Mouse (Mus musculus): Measurements from ENCODE around the gene Tbc1d10c.

Gene Tbc1d10c

DNA sequence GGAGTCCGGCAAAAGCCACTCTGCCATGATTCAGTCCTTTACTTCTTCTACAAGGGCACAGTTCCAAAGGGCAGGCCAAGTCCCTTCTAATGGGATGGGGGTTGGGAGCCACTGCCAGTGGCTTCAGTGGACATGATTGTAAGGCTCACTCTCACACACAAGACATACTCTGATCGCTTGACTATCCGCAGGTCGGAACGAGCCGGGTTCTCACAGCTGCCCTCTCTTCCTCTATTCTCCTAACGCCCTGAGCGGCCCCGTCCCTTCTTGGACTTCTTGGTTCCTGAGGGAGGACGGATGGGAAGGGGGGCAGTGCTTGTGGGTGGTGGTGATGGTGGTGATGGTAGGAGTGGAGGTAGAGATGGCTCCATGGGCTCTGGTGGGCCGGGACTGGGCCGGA is 34.3 kb downstream of the Tbc1d10c start:
- DNase-seq: no peak

DNA sequence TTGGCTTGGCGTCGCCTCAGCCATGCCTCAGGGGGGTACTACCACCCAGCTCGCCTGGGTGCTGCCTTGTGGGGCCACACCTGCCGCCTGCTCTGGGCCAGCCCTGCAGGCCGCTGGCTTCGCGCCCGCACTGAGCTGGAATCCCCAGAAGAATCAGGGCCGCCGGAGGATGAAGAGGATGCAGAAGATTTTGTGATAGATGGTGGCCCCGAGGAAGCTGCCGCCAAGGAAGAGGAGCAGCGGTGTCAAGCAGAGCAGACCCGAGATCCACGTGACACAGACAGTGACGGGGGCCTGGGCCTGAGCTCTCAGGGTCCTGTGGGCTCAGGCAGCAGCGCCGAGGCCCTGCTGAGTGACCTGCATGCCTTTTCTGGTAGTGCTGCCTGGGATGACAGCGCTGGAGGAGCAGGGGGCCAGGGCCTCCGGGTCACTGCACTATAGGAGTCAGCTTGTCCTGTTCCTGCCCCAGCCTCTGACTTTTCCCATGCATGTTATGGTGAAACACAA is 35.0 kb downstream of the Tbc1d10c start:
- DNase-seq: no peak

DNA sequence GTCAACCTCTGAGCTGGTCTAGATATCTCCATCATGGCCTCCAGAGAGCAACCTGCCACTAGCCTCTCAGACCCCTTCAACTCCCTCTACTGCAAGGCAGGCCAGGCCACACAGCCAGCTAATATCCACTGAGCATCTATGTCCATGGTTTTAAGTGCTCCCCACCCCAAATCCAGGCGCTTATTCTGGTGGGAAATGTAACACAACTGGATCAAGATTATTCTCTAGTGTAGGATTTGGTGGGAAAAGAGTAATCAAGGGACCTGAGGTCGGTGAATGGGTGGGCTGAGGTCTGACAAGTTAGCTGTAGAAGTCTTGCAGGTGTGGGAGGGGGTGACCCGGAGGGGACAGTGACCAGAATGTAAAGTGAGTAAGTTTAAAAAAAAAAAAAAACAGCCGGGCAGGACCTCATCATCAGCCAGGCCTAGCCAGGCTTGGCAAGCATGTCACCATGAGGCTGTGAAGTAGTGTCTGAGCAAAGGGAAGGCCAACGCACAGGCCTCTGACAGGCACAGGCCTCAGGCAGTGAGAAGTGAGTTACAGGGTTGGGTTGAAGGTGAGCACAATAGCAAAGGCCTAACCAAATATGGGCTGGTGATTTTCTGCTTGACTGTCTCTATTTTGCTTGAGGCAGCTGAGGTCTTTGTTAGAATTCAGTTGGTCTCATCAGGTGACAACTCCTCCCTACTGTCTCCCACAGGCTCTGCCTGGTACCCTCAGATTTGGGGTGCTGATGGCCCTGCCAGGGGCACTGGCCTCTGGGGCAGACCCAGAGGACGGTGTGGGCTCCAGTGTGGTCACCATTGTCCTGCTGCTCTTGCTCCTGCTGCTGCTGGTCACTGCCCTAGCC is 35.6 kb downstream of the Tbc1d10c start:
- no peak for DNase-seq

DNA sequence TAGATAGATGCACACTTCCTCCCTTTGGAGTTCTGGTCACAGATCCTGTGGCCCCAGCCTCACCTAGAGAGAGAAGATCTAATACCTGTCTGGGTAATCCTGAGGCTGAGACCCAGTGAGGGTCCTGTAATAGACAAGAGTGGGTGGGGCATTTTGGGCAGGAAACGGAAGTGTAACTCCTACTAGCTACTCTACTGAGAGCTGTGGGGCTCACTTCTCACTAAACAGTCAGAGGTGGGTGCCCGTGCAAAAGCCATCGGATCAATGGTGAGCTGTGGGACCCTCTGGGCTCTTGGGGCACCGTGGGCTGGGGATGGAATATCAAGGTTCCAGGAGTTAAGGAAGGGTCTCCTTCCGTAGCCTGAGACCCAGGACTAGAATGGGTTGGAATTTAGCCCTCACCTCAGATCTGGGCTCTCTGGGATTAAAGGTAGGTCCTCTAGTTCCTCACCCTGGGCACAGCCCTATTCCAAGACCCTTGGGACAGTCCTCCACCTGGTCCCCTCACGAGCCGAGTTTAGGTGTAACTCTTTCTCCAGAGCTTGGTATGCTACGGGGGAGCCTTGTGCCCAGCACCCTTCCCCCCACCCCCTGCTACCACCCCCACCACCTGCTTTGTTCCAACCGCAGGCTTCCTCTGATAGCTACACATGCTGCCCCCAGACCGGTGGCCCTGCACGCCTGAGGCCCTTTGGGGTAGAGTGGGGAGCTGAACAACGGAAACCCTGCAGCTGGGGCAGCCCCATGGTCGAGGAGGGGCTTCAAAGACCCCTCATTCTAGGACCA is 36.5 kb downstream of the Tbc1d10c start:
- peak in 1 of 2 experiments; percentile 27 for DNase-seq

DNA sequence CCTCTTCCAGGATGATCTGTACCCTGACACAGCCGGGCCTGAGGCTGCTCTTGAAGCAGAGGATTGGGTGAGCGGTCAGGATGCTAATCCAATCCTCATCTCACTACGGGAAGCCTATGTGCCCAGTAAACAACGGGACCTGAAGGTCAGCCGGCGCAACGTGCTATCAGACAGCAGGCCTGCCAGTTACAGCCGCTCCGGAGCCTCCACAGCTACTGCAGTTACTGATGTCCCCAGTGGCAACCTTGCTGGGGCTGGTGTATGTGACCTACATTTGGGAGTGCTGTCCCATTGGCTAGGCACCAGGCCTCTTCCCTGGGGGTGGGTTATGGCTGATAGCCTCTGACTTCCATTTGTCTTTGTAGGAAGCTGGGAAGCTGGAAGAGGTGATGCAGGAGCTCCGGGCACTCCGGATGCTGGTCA is 37.8 kb downstream of the Tbc1d10c start, which contains the start of gene Ptprcap:
Ptprcap (plus strand) TSS at position 373 of the 423 bp plus-strand sequence.
- no peak for DNase-seq

DNA sequence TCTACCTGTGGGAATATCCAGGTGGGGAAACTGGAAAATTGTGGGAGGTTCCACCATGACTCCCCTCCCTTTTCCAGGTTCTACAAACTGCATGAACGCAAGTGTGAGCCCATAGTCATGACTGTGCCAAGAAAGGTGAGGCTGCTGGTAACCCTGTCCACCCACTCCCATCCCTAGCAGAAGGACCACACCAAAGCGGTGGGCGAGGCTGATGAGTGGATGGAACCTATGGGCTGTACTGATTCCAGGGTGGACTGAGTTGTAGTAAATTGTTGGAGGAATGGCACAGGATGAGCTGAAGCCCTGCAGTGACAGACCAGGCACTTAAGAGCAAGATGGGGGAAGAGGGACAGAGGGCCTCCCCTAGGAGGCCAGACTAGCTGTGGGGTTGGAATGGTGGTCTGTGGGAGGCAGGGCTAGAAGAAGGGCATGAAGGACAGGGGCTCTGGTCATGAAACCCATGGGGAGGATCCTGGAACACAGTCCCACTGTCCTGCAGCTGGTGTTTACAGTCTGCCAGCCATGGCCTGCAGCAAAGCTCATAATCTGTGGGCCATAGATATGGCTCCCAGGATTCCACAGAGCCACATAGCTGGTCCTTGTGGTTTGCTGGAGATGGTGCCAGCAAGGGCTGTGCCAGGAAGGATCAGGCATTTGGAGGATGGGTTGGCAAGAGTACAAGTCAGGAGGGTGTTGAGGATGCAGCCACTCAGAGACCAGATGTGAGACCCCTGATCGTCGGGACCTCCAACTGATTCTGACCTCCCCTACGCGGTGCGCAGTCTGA is 38.4 kb downstream of the Tbc1d10c start:
- DNase-seq: no peak

DNA sequence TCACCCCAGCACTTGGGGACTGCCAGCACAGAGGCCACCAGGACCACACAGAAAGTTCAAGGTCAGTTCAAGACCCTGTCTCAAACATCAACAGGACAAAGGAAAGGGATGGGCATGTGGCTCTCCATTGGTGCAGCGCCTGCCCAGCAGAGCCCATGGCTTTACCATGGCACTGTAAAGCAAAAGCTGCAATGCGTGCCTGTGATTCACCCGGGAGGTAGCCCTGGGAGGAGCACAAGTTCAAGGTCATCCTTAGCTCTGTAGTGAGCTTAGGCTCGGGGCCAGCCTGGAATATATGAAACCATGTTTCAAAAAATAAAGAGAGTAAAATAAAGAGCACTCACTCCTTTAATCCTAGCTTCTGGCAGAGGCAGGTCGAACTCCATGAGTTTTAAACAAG is 39.2 kb downstream of the Tbc1d10c start:
- DNase-seq: no peak

- no peak for DNase-seq
These were observed 39.6 kb downstream of the Tbc1d10c start for GRCm38 (mm10) chr19:4151488-4151860.

- no peak for DNase-seq
These were observed 40.3 kb downstream of the Tbc1d10c start for GRCm38 (mm10) chr19:4150567-4151487.

DNA sequence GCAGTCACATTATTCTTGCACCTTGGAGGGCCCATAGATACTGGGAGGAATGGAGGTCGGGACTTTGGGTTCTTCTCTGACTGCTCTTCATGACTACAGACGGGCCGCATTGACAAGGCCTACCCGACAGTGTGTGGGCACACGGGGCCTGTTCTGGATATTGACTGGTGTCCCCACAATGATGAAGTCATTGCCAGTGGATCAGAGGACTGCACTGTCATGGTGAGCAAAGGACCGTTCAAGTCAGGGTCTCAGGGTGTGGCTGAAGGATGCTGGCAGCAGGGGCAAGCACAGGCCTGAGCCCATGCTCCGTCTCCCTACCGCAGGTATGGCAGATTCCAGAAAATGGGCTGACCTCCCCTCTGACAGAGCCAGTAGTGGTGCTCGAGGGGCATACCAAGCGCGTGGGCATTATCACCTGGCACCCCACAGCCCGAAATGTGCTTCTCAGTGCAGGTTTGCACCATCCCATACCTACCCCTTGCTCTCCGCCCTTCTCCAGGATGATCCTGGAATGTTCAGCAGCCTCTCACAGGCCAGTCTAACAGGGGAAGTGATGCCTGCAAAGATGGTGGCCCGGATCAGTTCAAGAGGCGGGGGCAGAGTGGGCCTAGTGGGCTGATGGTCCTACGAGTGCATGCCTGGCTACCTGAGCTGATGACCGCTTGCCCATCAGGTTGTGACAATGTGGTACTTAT is 41.2 kb downstream of the Tbc1d10c start:
- DNase-seq: no peak

DNA sequence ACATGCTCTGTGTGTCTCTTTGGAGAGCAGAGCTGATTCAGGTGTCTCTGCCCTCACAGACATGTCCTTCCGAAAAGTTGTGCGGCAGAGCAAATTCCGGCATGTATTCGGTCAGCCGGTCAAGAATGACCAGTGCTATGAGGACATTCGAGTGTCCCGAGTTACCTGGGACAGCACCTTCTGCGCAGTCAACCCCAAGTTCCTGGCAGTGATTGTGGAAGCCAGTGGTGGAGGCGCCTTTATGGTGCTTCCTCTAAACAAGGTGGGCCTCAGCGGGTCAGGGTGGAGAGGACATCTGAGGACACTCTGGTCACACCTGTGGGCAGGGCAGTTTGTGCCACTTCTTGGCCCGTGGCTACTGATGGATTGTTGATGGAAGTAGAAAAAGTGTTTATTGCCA is 41.8 kb downstream of the Tbc1d10c start:
- DNase-seq: no peak

DNA sequence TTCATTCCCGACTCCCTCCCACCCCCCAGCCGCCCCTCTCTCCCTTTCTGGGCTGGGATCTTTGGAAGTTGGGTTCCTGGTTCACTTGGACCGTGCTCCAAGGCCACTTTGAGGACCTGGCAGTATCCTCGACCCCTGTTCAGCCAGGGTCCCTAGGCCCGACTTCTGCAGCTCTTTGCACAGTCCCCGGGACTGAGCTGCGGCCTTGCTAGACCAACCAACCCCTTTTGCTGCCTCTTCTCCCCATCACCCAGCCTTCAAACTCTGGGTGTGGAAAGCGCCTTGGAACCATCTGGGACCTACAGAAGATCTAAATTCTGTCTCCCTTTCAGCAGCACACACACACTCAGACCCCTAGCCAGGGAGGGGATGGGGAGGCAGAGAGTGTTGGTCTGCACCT is 42.3 kb downstream of the Tbc1d10c start:
- DNase-seq: no peak

DNA sequence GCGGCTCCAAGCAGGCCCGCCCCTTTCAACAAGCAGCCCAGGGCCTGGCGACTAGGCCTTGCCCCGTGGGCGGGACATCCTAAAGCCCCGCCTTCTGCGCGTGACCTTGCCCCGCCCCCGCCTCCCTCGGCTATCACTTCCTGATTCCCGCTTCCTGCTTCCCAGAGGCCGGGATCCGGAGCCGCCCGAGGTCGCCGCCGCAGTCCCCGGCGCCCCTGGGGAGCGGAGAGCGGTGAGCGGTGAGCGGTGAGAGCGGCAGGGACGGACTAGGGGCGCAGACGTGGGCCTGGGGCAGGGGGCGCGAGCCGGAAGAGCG is 42.6 kb downstream of the Tbc1d10c start, which contains the start of gene Coro1b:
Coro1b (plus strand) TSS at position 129 of the 316 bp plus-strand sequence.
- peak; percentile 97 to 98 for DNase-seq

DNA sequence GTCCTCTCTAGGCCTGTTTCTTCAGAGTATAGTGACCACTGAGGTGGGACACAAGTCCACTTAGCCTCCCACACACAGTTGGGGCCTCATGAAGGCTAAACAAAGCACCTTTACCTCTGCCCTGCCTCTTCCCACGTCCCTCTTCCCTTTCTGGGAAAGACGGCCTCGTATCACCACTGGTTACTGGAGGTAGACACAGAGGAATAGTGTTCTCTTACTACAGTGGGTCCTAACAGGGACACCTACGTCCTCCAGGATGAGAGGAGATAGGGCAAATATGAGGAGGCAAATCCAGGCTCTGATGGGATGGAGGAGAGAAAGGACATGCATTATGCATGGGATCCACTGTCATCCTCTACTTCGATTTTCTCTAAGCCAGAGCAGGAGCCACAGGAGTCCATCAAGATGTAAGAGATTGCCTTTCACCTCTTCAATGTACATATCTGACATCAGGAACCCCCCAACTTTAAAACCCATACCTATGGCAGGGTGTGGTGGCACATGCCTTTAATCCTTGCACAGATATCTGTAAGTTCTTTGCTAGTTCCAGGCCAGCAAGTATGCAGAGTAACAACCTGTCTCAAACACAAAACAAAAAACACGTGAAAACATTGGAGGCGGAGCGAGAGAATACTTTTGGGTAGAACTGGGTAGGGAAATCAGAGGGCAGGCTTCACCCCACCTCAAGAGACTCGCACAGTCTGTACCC is 43.1 kb downstream of the Tbc1d10c start:
- DNase-seq: no peak

DNA sequence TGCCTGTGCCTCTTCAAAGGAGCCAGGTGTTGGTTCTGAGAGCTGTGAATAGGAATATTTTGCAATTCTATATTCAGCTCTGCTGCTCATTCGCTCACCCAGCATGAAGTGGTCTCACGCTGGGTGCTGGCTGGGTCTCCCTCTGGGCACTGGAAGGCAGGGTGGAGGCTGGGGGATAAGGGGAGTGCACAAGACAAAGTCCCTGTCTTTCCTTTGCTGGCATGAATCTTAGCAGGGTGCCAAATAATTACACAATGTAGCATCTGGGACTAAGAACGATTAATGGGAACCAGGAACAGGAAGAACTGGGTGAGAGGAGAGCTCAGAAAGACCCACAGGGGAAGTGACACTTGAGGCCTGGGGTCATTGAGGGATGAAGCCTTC is 44.1 kb downstream of the Tbc1d10c start:
- no peak for DNase-seq

DNA sequence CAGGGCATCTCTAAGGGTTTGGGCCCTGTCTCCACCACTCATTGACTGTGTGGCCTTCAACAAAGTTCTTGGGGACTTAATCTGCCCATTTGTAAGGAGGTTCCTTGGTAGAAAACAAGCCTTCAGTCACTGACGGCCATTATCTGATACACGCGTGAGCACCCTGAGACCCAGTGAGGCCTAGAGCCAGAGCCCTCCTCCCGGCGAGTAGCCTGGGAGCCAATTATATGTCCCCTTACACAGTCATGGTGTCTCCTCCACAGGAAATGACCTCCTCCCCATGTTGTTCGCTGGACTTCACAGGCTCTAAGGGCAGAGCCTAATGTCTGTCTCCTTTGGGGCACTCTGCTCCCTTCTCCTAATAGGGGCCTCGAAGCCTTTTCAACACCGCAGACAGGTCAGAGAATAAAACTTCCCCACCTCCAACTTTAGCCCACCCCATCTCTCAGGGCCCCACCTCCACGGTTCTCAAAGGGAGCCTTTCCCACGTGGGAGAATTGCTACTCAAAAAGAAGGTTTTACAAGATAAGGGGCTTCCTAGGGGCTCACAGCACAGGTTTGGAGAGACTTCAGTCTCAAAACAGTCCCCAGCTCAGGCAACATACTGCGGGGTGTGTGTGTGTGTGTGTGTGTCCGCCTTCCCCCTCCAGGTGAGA is 44.6 kb downstream of the Tbc1d10c start:
- no peak for DNase-seq

- no peak for DNase-seq
These were observed 45.1 kb downstream of the Tbc1d10c start for GRCm38 (mm10) chr19:4145936-4146335.

DNA sequence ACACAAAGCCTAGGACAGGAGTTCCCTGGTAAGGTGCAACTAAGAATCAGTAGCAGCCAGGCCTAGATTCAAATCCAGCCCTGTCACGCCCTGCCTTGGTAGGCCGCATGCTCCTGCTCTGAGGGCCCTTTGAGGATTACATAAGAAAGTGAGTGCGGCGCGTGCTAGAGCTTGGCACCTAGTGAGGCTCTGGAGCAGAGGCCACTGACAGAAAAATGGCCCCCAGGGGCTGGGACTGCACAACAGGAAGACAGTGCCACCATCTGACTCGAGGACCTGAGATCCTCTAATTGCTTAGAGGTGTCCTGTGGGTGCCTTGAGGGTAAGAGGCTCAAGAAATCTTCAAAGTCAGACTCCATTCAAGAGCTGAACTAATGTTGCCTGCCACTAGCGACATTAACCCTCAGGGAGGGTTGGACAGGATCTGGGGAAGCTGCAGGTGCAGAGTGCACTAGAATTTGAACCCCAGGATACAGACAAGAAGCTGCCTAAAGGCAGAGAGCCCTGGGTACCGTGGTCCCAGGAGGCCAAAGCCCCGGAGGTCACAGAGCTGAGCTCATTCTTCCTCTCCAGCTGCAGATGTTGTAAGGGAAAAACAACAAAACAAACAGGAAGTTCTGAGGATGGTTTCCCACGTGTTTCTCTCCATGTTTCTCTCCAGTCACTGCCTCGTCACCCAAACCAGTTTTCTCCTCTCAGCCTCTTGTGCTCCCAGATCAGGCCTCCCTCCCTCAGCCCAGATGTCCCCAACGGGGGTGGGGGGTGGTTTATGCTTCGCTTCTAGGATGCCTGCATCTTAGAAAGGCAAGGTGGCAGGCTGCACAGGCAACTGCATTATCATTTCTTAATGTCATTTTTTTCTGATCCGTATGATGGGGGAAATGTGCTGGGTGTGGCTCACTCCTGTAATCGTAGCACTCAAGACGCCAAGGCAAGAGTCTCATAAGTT is 46.3 kb downstream of the Tbc1d10c start:
- no peak for DNase-seq

DNA sequence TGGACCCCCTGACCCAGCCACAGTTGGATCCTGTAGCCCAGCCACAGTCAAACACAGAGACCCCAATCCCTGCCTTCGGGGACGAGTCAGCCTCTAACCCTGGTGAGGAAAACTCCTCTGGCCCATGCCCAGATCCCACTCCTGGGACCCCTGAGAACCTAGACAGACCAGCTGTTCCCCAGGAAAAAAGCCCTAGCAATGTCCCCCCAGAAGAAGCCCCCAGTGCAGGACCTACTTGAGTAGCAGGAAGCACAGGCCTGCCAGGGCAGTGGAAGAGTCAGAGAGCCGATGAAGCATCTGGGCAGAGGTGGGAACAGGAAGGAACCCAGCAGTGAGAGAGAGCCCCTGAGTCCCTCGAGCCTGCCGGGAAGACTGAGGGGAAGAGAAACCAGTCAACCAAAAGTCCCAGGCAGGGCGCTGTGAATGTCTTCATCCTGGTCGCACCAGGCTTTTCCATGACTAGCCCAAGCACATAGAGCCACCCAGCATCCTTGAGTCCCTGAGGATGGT is 47.3 kb downstream of the Tbc1d10c start, which contains the start of gene Cabp4:
Cabp4 (minus strand) TSS at position 275 of the 510 bp plus-strand sequence.
- no peak for DNase-seq
